Mouse (Mus musculus) small intestine, adult 2 months (tissue): ENCODE measurements around the gene B4galnt1. TPM values are rescaled to one million over a fixed set of nuclear protein-coding genes. Genes with fewer than 3 reads are reported as not detected.

Source experiments
- H3K27ac ChIP-seq: fragments of 200-500 bp; 2 replicates; pipeline ENCODE4 v1.5.1; 2012; ENCODE audit warnings: low read depth, low read length, control low read depth, inconsistent platforms; ENCODE audit not compliant: insufficient read depth
- H3K27me3 ChIP-seq: fragments of 200-500 bp; 2 replicates; pipeline ENCODE4 v1.6.1; 2012; ENCODE audit warnings: mild to moderate bottlenecking, moderate library complexity, low read length, inconsistent platforms; ENCODE audit not compliant: control insufficient read depth, insufficient read depth
- H3K36me3 ChIP-seq: fragments of 200-500 bp; 2 replicates; pipeline ENCODE4 v1.6.1; 2012; ENCODE audit warnings: mild to moderate bottlenecking, low read length, control low read depth, inconsistent platforms; ENCODE audit not compliant: control insufficient read depth, insufficient read depth
- H3K4me1 ChIP-seq: fragments of 200-500 bp; 2 replicates; pipeline ENCODE4 v1.6.1; 2012; ENCODE audit warnings: low read length, inconsistent platforms, mixed read lengths; ENCODE audit not compliant: control insufficient read depth, insufficient read depth, insufficient read length
- H3K4me3 ChIP-seq: fragments of 200-500 bp; 2 replicates; pipeline ENCODE4 v1.5.1; 2012; ENCODE audit warnings: low read depth, mild to moderate bottlenecking, control low read depth, inconsistent platforms, low read length, moderate library complexity
- CTCF ChIP-seq: fragments of 200-500 bp; IDR thresholded peaks from 2 replicates; pipeline ENCODE4 v1.5.1; 2012; ENCODE audit warnings: low read depth, mild to moderate bottlenecking, control low read depth, inconsistent platforms, low read length, moderate library complexity, mixed read lengths; ENCODE audit not compliant: insufficient replicate concordance, insufficient read length; ENCODE audit errors: extremely low read depth
- POLR2A ChIP-seq: fragments of 200-500 bp; IDR thresholded peaks from 2 replicates; pipeline ENCODE4 v1.6.1; 2012; ENCODE audit warnings: low read depth, mild to moderate bottlenecking, control low read depth, inconsistent platforms, low read length, moderate library complexity
- WGBS: fragments of 180-500 bp; shearing (Covaris S2); methylation state at CpG from one replicate; pipeline ENCODE4 v1.1.7; 2018; 5-methylcytosine and 5-hydroxymethylcytosine counted together
- polyA plus RNA-seq: library from polyadenylated mRNA; depleted of rRNA; stranded (reverse); fragments of >200 nt; gene quantifications from 2 replicates; pipeline ENCODE4 v1.2.3, GENCODE M21; 2012

The B4galnt1 gene
- polyA plus RNA-seq, 1 experiment = 484 TPM

DNA sequence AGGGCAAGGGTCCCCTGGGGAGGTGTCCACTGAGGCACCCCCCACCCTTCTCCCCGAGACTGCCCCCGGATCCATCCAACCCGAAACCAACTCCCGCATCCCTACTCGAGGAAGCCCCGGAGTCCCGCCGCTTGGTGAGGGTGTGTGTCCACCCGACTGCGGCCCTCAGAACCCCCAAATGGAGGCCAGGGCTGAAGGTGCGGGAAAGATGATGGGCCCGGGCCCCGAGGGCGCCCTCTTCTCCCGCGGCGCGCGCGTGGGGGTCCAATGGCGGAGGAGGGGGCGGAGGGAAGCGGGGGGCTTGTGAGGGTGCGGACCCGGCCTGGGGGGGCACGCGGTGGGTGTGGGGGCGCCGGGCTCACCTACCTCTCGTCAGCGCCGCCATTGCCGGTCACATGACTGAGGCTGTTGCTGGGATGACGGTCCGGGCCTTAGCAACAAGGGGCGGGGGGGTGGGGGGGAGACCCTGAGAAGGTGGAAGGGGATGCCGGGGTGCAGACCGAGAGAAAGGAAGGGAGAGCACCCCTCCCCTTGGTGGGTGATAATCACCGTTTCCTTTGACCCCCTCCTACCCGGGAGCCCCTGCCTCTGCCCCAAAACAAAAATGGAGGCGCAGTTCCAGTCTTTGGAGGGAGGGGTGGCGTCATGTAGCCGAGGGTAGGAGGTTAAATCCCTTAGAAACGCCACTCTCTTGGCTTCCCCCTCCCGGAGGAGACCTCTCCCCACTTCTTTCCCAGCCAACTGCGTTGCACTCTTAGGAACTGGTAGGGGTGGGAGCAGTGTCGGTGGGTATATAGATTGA, 30.5 kb downstream of the B4galnt1 start, which contains the start of gene Dtx3:
Gene Dtx3 (minus strand): TSS at position 401 of the 802 bp plus-strand sequence.
- Histone ChIP-seq H3K4me3 (peak within 1 kb of the TSS; percentile 68), H3K36me3 (peaks cover 24% of the 10 kb centered on the region), H3K27ac (peak within 1 kb of the TSS; percentile 50), H3K27me3 (no peaks in the 10 kb centered on the region; the same call in 1 of the 2 replicates), H3K4me1 (no peaks in the 10 kb centered on the region; the same call in 1 of the 2 replicates)
- 1% methylated on average over 47 of the region's 47 CpGs for WGBS
- no peak for TF ChIP-seq CTCF
- TF ChIP-seq POLR2A = no peak

DNA sequence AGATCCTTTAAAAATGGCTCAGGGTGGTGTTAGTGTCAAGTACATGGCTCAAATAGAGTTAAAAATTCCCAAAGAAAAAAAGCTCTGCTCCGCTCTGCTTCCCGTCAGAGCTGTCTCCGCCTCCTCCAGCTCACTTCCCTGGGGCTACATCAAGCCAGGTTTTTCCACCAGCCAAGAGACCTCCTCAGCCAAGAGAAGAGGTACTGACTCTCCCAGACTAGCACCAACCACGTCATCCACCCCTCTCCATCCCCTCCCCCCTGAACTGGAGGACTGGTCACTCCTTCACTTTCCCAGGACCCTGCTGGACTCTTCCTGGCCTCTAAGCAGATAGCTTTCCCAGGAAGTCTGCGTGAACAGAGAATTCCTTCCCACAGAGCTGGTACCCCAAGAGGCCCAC, 31.4 kb downstream of the B4galnt1 start:
- H3K27me3 ChIP-seq = no peaks in the 10 kb centered on the region
- H3K27ac ChIP-seq = no peak overlapping the region
- H3K4me3 ChIP-seq = peak overlapping the region; percentile 68
- 22% methylated on average over 5 of the region's 5 CpGs for WGBS
- TF ChIP-seq CTCF = no peak
- peaks cover 29% of the 10 kb centered on the region for H3K36me3 ChIP-seq
- H3K4me1 ChIP-seq = no peaks in the 10 kb centered on the region; the same call in 1 of the 2 replicates

DNA sequence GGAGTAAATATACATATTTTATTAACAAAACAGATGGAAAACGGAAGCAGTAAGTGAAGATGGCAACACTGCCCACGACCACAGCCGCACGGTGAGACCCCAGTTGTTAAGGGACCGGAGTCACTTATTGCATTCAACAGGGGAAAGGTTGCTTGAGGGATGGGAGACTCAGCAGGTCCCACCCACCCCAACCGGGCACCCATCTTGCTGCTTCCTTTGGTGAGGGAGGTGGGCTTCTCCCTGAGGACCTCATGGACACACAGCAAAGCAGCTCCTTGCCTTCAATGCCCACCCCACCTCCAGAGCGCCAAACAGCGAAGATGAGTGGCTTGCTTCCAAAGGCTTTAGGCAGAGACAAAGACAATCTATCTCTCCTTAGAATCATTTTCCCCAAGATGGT, 32.1 kb downstream of the B4galnt1 start:
- Histone ChIP-seq H3K4me3 (no peak overlapping the region), H3K27me3 (no peaks in the 10 kb centered on the region), H3K4me1 (no peaks in the 10 kb centered on the region; the same call in 1 of the 2 replicates), H3K36me3 (peaks cover 30% of the 10 kb centered on the region), H3K27ac (no peak overlapping the region)
- TF ChIP-seq CTCF (no peak), POLR2A (no peak)
- WGBS = 87% methylated on average over 8 of the region's 8 CpGs

DNA sequence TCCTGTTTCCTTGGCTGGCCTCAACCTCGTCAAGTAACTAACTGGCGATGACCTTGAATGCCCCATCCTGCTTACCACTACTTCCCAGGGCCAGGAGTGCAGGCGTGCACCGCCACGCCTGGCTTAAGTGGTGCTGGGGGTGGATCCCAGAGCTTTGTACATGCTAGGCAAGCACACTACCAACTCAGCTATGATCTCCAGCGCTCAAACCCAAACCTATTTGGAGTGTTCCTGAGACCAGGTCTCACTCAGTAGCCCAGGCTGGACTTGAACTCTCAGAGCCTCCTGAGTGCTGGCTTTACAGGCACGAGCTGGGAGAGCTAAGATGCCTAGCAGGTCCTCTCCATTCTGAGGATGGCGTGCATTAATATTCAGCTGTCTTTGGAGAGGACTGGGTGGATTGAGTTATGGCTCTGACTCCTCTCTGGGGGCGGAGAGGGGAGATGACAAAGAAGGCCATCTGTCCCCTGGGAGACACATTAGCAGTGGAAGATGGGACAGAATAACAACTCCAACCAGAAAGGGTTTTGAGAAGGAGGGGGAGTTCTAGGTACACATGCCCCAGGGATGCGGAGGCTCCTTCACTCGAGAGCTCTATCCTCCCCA, 32.6 kb downstream of the B4galnt1 start:
- no peaks in the 10 kb centered on the region; the same call in 1 of the 2 replicates for H3K4me1 ChIP-seq
- no peaks in the 10 kb centered on the region for H3K27me3 ChIP-seq
- no peak for TF ChIP-seq POLR2A
- TF ChIP-seq CTCF = no peak
- peaks cover 34% of the 10 kb centered on the region for H3K36me3 ChIP-seq
- H3K27ac ChIP-seq = no peak overlapping the region
- WGBS = 79% methylated on average over 11 of the region's 11 CpGs
- no peak overlapping the region for H3K4me3 ChIP-seq

DNA sequence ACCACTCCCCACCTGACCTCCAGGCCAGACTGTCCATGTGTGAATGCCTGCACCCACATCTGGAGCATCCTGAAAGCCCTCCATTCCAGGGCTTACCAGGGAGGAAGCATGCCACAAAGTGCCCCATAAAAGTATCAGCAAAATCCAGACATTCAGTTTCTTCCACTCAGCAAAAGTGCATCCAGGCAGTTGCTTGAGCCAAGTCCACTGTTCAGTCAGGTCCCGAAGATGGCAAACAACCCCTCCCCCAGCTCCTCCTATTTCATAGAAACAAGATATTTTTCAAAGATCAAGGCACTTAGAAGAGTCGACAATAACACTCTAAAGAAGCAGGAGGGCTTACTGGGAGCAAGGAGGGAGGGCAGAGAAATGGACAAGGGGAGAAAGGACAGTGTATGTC, 33.5 kb downstream of the B4galnt1 start:
- H3K36me3 ChIP-seq = peaks cover 41% of the 10 kb centered on the region
- H3K27ac ChIP-seq = no peak overlapping the region
- TF ChIP-seq POLR2A = no peak
- TF ChIP-seq CTCF = no peak
- no peak overlapping the region for H3K4me3 ChIP-seq
- WGBS = 56% methylated on average over 2 of the region's 2 CpGs
- no peaks in the 10 kb centered on the region; the same call in 1 of the 2 replicates for H3K4me1 ChIP-seq
- no peaks in the 10 kb centered on the region for H3K27me3 ChIP-seq

DNA sequence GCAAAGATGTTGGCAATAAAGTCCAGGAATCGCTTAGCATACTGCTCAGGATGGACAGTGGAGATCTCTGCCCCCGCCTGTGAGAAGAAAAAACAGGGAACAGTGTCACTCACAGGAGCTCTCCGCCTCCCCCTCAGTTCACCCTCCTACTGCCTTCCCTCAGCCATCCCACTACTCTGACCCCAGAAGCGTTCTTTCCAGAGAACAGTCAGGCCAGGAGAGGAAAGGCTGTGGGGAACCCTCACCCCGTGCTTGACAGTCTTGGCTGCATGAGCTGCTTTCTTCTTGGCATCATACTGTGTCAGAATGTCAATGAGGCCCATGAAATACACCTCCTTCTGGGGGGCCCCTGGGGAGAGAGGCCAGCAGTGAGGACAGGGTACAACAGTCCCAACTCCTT, 34.0 kb downstream of the B4galnt1 start:
- 86% methylated on average over 5 of the region's 5 CpGs for WGBS
- Histone ChIP-seq H3K4me1 (no peaks in the 10 kb centered on the region; the same call in 1 of the 2 replicates), H3K4me3 (no peak overlapping the region), H3K27me3 (no peaks in the 10 kb centered on the region), H3K36me3 (peaks cover 44% of the 10 kb centered on the region), H3K27ac (no peak overlapping the region)
- TF ChIP-seq POLR2A = no peak
- TF ChIP-seq CTCF = no peak

DNA sequence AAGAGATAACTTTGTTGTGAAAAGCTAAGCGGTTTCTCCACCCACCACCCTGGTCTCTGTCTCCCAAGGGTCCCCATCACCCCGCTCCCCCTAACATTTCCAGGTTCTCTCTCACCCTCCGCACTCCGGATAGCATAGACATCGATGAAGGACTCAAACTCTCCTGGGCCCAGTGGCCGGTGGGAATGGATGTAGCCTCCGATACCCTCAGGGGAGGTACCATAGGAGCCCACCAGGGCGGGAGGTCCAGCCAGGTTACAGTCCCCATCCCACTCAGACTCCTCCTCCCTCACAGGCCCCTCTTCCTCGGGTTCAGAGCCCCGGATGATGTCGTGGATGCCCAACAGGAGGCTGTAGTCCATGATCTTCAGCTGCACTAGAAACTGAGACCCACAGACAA, 34.4 kb downstream of the B4galnt1 start:
- TF ChIP-seq POLR2A = no peak
- no peak for TF ChIP-seq CTCF
- 92% methylated on average over 11 of the region's 11 CpGs for WGBS
- Histone ChIP-seq H3K27ac (no peak overlapping the region), H3K4me3 (no peak overlapping the region), H3K4me1 (no peaks in the 10 kb centered on the region; the same call in 1 of the 2 replicates), H3K27me3 (no peaks in the 10 kb centered on the region), H3K36me3 (peaks cover 45% of the 10 kb centered on the region)
